Mouse (Mus musculus) C2C12 (cell line): ENCODE data around the gene Chsy1.

Experiments
- CTCF ChIP-seq: IDR thresholded peaks from one replicate; pipeline ENCODE4 v1.5.1; 2011; ENCODE audit not compliant: control insufficient read depth, insufficient read depth, insufficient read length
- MAX ChIP-seq: IDR thresholded peaks from one replicate; pipeline ENCODE4 v1.6.1; 2011; ENCODE audit warnings: mild to moderate bottlenecking, control low read depth
- MYOG ChIP-seq: IDR thresholded peaks from one replicate; pipeline ENCODE4 v1.6.1; 2011; ENCODE audit not compliant: control insufficient read depth, insufficient read length; ENCODE audit errors: extremely low read depth

GRCm38 (mm10) chr7:66182075-66182715 lies 72.9 kb downstream of the Chsy1 start:
- no peak for TF ChIP-seq MYOG
- TF ChIP-seq MAX = no peak
- no peak for TF ChIP-seq CTCF
